Mouse (Mus musculus) hindbrain, embryonic 10.5 days (tissue): Measurements from ENCODE around the gene Ifna6. TPM values are rescaled to one million over a fixed set of nuclear protein-coding genes. Genes with fewer than 3 reads are reported as not detected.

ENCODE experiments used
- DNase-seq: peaks from one replicate; pipeline ENCODE4 v3.0.0-alpha.2; 2017; ENCODE audit warnings: low spot score
- H3K27ac ChIP-seq: fragments of 300-500 bp; sonication (generic); 2 replicates; pipeline ENCODE4 v1.5.1; 2016; ENCODE audit warnings: mild to moderate bottlenecking, moderate library complexity
- H3K27me3 ChIP-seq: fragments of 300-500 bp; sonication (generic); 2 replicates; pipeline ENCODE4 v1.6.1; 2016; ENCODE audit warnings: mild to moderate bottlenecking; ENCODE audit not compliant: poor library complexity, insufficient read depth, severe bottlenecking
- H3K36me3 ChIP-seq: fragments of 300-500 bp; sonication (generic); 2 replicates; pipeline ENCODE4 v1.6.1; 2016; ENCODE audit warnings: mild to moderate bottlenecking, moderate library complexity
- H3K4me1 ChIP-seq: fragments of 300-500 bp; sonication (generic); replicated peaks from 2 replicates; pipeline ENCODE4 v1.6.1; 2016; ENCODE audit warnings: mild to moderate bottlenecking
- H3K4me3 ChIP-seq: fragments of 300-500 bp; sonication (generic); 2 replicates; pipeline ENCODE4 v1.5.1; 2016; ENCODE audit warnings: mild to moderate bottlenecking, moderate library complexity
- H3K9me3 ChIP-seq: fragments of 300-500 bp; sonication (generic); 2 replicates; pipeline ENCODE4 v1.6.1; 2016; ENCODE audit warnings: mild to moderate bottlenecking, moderate library complexity
- WGBS: fragments of 180-500 bp; shearing (Covaris S2); methylation state at CpG from one replicate; pipeline ENCODE4 v1.1.7; 2016; 5-methylcytosine and 5-hydroxymethylcytosine counted together
- polyA plus RNA-seq: library from polyadenylated mRNA; unstranded; fragments of >200 nt; fragmentation: Nextera tagmentation; extraction: Ambion mirVana; gene quantifications from 2 replicates; pipeline ENCODE4 v1.2.1, GENCODE M21; 2016

Gene Ifna6
- polyA plus RNA-seq, 1 experiment from 2014 or later: not detected

DNA sequence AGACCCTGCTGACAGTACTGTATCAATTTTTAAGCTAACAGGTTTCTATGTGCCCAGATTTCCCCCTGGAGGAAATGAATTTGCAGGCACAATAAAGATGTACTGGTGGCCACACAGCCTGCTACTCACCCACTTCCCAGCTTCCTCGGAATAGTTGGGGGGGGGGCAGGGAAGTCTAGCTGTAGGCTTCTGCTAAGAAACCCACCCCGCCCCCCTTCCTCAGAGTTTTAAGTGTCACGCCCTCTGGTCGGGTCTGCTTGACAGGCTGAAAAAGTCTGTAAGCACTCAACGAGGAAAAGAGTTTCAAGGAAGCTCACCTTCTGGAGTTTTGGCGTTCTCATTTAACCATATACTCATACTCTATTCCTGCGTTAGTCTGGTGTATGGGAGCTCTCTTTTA is 36.1 kb downstream of the Ifna6 start:
- no peak overlapping the region for H3K27ac ChIP-seq
- H3K27me3 ChIP-seq: peaks cover 32% of the 10 kb centered on the region
- no peak overlapping the region for H3K4me3 ChIP-seq
- H3K4me1 ChIP-seq: peaks cover 20% of the 10 kb centered on the region
- no peaks in the 10 kb centered on the region for H3K36me3 ChIP-seq
- no peaks in the 10 kb centered on the region for H3K9me3 ChIP-seq
- 4% methylated on average over 7 of the region's 7 CpGs for WGBS
- DNase-seq: no peak

DNA sequence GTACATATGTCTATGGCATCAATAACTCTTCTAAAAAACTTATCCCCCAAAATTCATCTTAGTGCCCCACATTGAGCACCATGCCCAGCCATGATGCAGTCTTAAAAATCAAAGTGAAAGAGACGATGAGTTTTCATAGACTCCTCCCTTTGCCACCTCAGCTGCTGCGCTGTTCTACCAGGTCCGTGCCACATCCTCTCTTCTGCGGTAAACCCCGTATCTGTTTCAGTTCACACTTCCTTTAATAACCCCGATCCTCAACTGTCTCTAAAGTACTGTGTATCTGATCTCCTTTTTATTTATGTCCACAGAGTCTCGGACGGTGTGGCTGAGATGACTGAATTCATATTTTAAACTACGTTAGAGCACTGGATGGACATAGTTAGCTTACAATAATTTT is 37.4 kb downstream of the Ifna6 start:
- Histone ChIP-seq H3K4me1 (peaks cover 23% of the 10 kb centered on the region), H3K4me3 (no peak overlapping the region), H3K36me3 (no peaks in the 10 kb centered on the region), H3K27ac (no peak overlapping the region), H3K9me3 (no peaks in the 10 kb centered on the region), H3K27me3 (peaks cover 32% of the 10 kb centered on the region)
- 72% methylated on average over 9 of the region's 9 CpGs for WGBS
- DNase-seq: no peak

GRCm38 (mm10) chr4:88865011-88865569 is 37.9 kb downstream of the Ifna6 start:
- Histone ChIP-seq H3K27me3 (peaks cover 32% of the 10 kb centered on the region), H3K27ac (no peak overlapping the region), H3K4me1 (peaks cover 23% of the 10 kb centered on the region), H3K36me3 (no peaks in the 10 kb centered on the region), H3K9me3 (no peaks in the 10 kb centered on the region), H3K4me3 (no peak overlapping the region)
- 44% methylated on average over 6 of the region's 6 CpGs for WGBS
- no peak for DNase-seq

- peak; percentile 84 for DNase-seq
- Histone ChIP-seq H3K4me1 (peaks cover 23% of the 10 kb centered on the region), H3K9me3 (no peaks in the 10 kb centered on the region), H3K4me3 (peak overlapping the region; percentile 69), H3K36me3 (no peaks in the 10 kb centered on the region), H3K27ac (no peak overlapping the region), H3K27me3 (peaks cover 28% of the 10 kb centered on the region)
- WGBS: 2% methylated on average over 8 of the region's 8 CpGs
Measured at GRCm38 (mm10) chr4:88867366-88867925, 40.2 kb downstream of the Ifna6 start.

DNA sequence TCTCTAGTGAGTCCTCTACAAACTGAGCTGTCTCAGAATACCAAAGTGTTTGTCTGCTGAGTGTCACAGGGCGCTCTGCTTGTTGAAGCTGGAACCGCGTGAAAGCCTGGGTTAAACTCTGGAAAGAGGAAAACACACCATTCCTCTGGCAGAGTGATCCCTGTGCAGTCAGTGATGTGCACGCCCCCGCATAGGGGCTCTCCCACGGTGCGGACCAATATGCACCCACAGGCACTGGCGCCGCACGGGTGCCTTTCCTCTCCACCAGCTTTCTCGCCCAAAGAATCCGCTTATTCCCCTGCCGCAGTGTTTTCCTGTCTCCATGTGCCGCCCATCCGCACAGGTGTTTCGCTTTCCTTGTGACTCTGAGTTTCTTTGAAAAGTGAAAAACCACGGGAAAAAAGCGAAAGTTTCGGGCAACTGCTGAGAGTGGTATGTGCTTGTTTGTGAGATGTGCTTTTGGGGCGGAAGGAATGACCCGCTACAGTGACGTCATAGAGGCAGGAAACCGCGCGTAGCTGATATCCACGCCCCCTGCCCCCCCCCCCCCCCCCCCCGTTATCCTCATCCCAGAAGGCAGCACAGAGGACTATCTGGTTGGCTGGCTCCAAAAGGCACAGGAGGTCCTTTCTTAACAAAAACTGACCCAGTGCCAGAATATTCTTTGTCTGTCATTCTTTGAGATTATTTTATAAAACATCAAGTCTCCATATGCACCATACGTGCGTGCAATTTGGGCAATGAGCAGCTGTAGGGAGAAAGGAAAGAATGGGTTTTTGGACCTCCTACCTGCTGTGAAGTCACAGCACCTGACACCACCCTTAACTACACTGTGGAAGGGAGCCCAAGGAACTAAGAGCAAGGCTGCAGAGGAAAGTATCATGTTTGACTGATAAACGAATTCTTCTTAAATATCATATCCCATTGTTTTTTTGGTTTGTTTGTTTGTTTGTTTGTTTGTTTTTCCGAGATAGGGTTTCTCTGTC is 41.0 kb downstream of the Ifna6 start:
- H3K27ac ChIP-seq: peak overlapping the region; percentile 78
- H3K27me3 ChIP-seq: peaks cover 20% of the 10 kb centered on the region
- H3K9me3 ChIP-seq: no peaks in the 10 kb centered on the region
- WGBS: 9% methylated on average over 31 of the region's 31 CpGs
- no peaks in the 10 kb centered on the region for H3K36me3 ChIP-seq
- DNase-seq: peak; percentile 66
- peak overlapping the region; percentile 69 for H3K4me3 ChIP-seq
- H3K4me1 ChIP-seq: peaks cover 19% of the 10 kb centered on the region

- no peaks in the 10 kb centered on the region for H3K27me3 ChIP-seq
- H3K36me3 ChIP-seq: no peaks in the 10 kb centered on the region
- no peak for DNase-seq
- WGBS: 0% methylated on average over 2 of the region's 2 CpGs
- no peak overlapping the region for H3K4me3 ChIP-seq
- H3K27ac ChIP-seq: no peak overlapping the region
- H3K9me3 ChIP-seq: no peaks in the 10 kb centered on the region
- H3K4me1 ChIP-seq: peaks cover 9% of the 10 kb centered on the region
Measured at GRCm38 (mm10) chr4:88872691-88873090, 45.5 kb downstream of the Ifna6 start.

- no peak for DNase-seq
- H3K27me3 ChIP-seq: no peaks in the 10 kb centered on the region
- 75% methylated on average over 4 of the region's 4 CpGs for WGBS
- H3K27ac ChIP-seq: no peak overlapping the region
- no peaks in the 10 kb centered on the region for H3K9me3 ChIP-seq
- H3K4me1 ChIP-seq: no peaks in the 10 kb centered on the region
- H3K4me3 ChIP-seq: no peak overlapping the region
- H3K36me3 ChIP-seq: no peaks in the 10 kb centered on the region
Measured at GRCm38 (mm10) chr4:88875435-88876095, 48.3 kb downstream of the Ifna6 start.

DNA sequence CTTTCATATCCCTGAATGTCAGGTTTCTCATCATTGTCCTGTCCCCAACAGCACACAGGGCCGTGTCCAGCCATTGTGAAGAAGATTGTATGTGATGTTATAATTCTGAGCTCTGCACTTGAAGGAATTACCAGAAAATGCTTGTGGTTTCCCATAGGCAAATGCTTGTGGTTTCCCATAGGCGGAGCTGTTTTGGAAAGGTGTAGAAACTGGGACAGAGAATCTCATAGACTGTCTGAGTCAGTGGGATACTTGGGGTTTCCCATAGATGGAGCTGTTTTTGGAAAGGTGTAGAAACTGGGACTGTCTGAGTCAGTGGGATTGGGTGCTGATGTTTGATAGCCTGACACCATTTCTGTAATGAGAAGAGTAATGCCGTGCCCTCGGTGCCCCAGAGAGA is 49.3 kb downstream of the Ifna6 start:
- no peaks in the 10 kb centered on the region for H3K36me3 ChIP-seq
- H3K27me3 ChIP-seq: no peaks in the 10 kb centered on the region
- 82% methylated on average over 4 of the region's 4 CpGs for WGBS
- H3K4me1 ChIP-seq: no peaks in the 10 kb centered on the region
- H3K4me3 ChIP-seq: no peak overlapping the region
- H3K27ac ChIP-seq: no peak overlapping the region
- no peaks in the 10 kb centered on the region for H3K9me3 ChIP-seq
- no peak for DNase-seq

Other genes with a start within 250 kb of the Ifna6 start
- not detected in 2 replicates for gene Ifna9, start 235.0 kb upstream of the Ifna6 start, polyA plus RNA-seq
- not detected in 2 replicates for gene Ifna12, start 224.0 kb upstream of the Ifna6 start, polyA plus RNA-seq
- not detected in 2 replicates for gene C87499, start 193.0 kb upstream of the Ifna6 start, polyA plus RNA-seq
- gene Ifna13, start 183.0 kb upstream of the Ifna6 start, polyA plus RNA-seq: not detected in 2 replicates
- not detected in 2 replicates for gene Ifna16, start 150.5 kb upstream of the Ifna6 start, polyA plus RNA-seq
- gene Ifna2, start 143.5 kb upstream of the Ifna6 start, polyA plus RNA-seq: not detected in 2 replicates
- gene Ifnab, start 136.1 kb upstream of the Ifna6 start, polyA plus RNA-seq: not detected in 2 replicates
- gene Gm26566, start 105.6 kb upstream of the Ifna6 start, polyA plus RNA-seq: 0.68 and 1.3 TPM in 2 replicates
- 74.4 and 90.5 TPM in 2 replicates for gene Klhl9, start 105.0 kb upstream of the Ifna6 start, polyA plus RNA-seq
- gene Gm13271, start 72.5 kb upstream of the Ifna6 start, polyA plus RNA-seq: not detected in 2 replicates
- gene Gm13283, start 67.3 kb upstream of the Ifna6 start, polyA plus RNA-seq: 0.34 TPM in 1 of 2 replicates, not detected in the other
- 0.22 TPM in 1 of 2 replicates, not detected in the other for gene Gm13290, start 53.6 kb upstream of the Ifna6 start, polyA plus RNA-seq
- gene Gm13289, start 50.5 kb upstream of the Ifna6 start, polyA plus RNA-seq: not detected in 2 replicates
- gene Gm13272, start 47.6 kb upstream of the Ifna6 start, polyA plus RNA-seq: not detected in 2 replicates
- gene Ifnz, start 45.3 kb upstream of the Ifna6 start, polyA plus RNA-seq: 0.31 TPM in 1 of 2 replicates, not detected in the other
- not detected in 2 replicates for gene Gm13276, start 41.7 kb upstream of the Ifna6 start, polyA plus RNA-seq
- gene Gm13277, start 38.8 kb upstream of the Ifna6 start, polyA plus RNA-seq: not detected in 2 replicates
- not detected in 2 replicates for gene Gm13278, start 35.9 kb upstream of the Ifna6 start, polyA plus RNA-seq
- gene Gm13275, start 32.9 kb upstream of the Ifna6 start, polyA plus RNA-seq: not detected in 2 replicates
- not detected in 2 replicates for gene Gm13279, start 30.0 kb upstream of the Ifna6 start, polyA plus RNA-seq
- 0.10 and 0.40 TPM in 2 replicates for gene Gm13285, start 27.8 kb upstream of the Ifna6 start, polyA plus RNA-seq
- gene Gm13287, start 24.2 kb upstream of the Ifna6 start, polyA plus RNA-seq: not detected in 2 replicates
- not detected in 2 replicates for gene Gm13288, start 21.9 kb upstream of the Ifna6 start, polyA plus RNA-seq
- gene Ifna7, start 11.2 kb upstream of the Ifna6 start, polyA plus RNA-seq: not detected in 2 replicates
- gene Ifna11, start 7.5 kb upstream of the Ifna6 start, polyA plus RNA-seq: not detected in 2 replicates
- not detected in 2 replicates for gene Ifna5, start 8.1 kb downstream of the Ifna6 start, polyA plus RNA-seq
- not detected in 2 replicates for gene Ifna4, start 14.4 kb downstream of the Ifna6 start, polyA plus RNA-seq
- gene Ifna1, start 22.7 kb downstream of the Ifna6 start, polyA plus RNA-seq: not detected in 2 replicates
- gene Ifne, start 52.8 kb downstream of the Ifna6 start, polyA plus RNA-seq: not detected in 2 replicates